Mouse (Mus musculus): Measurements from ENCODE around the gene Flcn. TPM values are rescaled to one million over a fixed set of nuclear protein-coding genes. Genes with fewer than 3 reads are reported as not detected.
A peak's percentile ranks its signal among the peaks of the same experiment; 100 is the strongest.

Flcn gene
- polyA plus RNA-seq, 1 experiment, result 21.4 TPM

DNA sequence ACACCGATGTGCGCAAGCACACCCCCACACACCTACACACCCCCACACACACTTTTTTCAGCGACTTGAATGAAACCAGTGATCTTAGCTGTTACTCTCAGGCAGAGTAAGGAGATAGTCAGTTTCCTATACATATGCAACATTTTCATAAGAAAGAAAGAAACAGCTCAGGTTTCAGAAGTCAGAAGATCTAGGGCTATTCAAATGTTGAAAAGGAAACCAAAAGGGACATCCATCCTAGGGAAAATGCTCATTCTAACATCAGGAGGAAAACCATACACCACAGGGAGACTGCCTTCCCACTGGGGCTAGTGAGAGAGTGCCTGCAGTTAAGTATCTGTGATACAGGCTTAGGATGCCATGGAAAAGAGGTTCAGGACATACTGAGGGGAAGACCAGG, 11.8 kb upstream of the Flcn start:
- TF ChIP-seq POLR2A (IDR thresholded peaks at IDR 0.05; ENCODE audit: low read depth, low read length), result no peak
- TF ChIP-seq CTCF (IDR thresholded peaks at IDR 0.05; ENCODE audit: borderline replicate concordance, insufficient read depth, low read length), result no peak
- no peak overlapping the region for H3K27ac ChIP-seq (ENCODE audit: insufficient read depth, low read length)
- no peaks in the 10 kb centered on the region for H3K4me1 ChIP-seq (ENCODE audit: control insufficient read depth, insufficient read depth, low read length)
- no peak overlapping the region for H3K4me3 ChIP-seq (ENCODE audit: insufficient read depth, low read length)

DNA sequence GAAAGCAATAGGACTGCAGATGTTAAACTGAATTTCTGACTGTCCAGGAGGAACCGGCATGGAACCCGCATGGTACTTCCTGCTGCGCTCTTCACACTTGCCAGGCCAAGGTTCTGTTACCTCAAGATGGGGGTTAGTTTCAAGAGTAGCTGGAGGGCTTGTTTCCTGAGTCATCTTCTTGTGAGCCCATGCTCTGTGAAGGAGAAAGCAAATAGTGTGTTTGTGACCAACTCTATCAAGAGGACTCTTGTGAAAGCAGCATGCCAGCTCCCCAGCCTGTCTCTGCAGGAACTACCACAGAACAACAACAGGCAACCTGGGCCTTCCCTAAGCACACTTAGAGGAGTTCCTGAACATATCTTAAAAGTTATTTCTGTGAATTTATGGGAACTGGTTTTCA, 8.1 kb upstream of the Flcn start:
- no peak for TF ChIP-seq CTCF (IDR thresholded peaks at IDR 0.05; ENCODE audit: borderline replicate concordance, insufficient read depth, low read length)
- TF ChIP-seq POLR2A (IDR thresholded peaks at IDR 0.05; ENCODE audit: low read depth, low read length), result no peak
- Histone ChIP-seq H3K4me3 (ENCODE audit: insufficient read depth, low read length) (no peak overlapping the region), H3K4me1 (ENCODE audit: control insufficient read depth, insufficient read depth, low read length) (no peaks in the 10 kb centered on the region), H3K27ac (ENCODE audit: insufficient read depth, low read length) (no peak overlapping the region)

- H3K4me1 ChIP-seq (ENCODE audit: control insufficient read depth, insufficient read depth, low read length), result 0 out of 2 replicates have a peak, but pooled peaks cover 6% of the 10 kb centered on the region
- no peak overlapping the region for H3K27ac ChIP-seq (ENCODE audit: insufficient read depth, low read length)
- TF ChIP-seq CTCF (IDR thresholded peaks at IDR 0.05; ENCODE audit: borderline replicate concordance, insufficient read depth, low read length) (no peak), POLR2A (IDR thresholded peaks at IDR 0.05; ENCODE audit: low read depth, low read length) (no peak)
- H3K4me3 ChIP-seq (ENCODE audit: insufficient read depth, low read length), result no peak overlapping the region
Observed at GRCm38 (mm10) chr11:59815482-59816065, 5.8 kb upstream of the Flcn start.

DNA sequence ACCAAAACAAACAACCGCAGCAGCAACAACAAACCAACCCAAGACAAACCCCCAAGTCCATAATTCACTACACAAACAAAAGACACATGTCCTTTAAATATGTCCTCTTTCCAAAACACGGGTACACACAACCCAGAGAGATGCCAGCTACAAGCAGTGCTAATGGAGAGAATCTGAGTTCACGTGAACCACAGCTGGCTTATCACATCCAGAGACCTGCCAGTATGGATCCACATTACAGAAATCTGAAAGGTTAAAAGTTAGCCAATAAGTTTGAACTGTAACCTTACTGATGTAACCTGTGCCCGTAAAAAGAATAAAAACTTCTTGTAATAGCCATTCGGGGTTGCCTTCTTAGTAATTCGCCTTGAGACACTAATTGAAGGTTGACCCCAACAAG, 5.1 kb upstream of the Flcn start:
- H3K4me3 ChIP-seq (ENCODE audit: insufficient read depth, low read length), result no peak overlapping the region
- 0 out of 2 replicates have a peak, but pooled peaks cover 6% of the 10 kb centered on the region for H3K4me1 ChIP-seq (ENCODE audit: control insufficient read depth, insufficient read depth, low read length)
- no peak overlapping the region for H3K27ac ChIP-seq (ENCODE audit: insufficient read depth, low read length)
- no peak for TF ChIP-seq POLR2A (IDR thresholded peaks at IDR 0.05; ENCODE audit: low read depth, low read length)

DNA sequence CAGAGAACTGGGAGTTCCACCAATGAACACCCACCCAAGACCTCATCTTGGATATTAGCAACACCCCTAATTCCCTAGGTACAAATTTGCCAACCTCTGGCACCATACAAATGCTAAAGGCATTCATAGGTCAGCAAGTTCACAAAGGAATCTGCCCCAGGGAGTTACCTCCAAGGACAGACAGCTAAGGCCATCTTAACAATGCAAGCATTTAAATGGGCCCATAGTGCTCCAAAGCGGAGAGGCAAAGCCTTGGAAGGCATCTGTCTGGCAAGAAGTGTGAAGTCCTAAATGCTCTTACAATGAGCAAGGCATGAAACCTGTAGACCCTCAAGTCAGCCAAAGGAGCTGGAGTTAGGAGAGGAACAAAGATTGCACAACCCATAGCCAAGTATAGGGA, 4.5 kb upstream of the Flcn start:
- 0 out of 2 replicates have a peak, but pooled peaks cover 6% of the 10 kb centered on the region for H3K4me1 ChIP-seq (ENCODE audit: control insufficient read depth, insufficient read depth, low read length)
- H3K27ac ChIP-seq (ENCODE audit: insufficient read depth, low read length), result no peak overlapping the region
- TF ChIP-seq CTCF (IDR thresholded peaks at IDR 0.05; ENCODE audit: borderline replicate concordance, insufficient read depth, low read length) (no peak), POLR2A (IDR thresholded peaks at IDR 0.05; ENCODE audit: low read depth, low read length) (no peak)
- no peak overlapping the region for H3K4me3 ChIP-seq (ENCODE audit: insufficient read depth, low read length)

GRCm38 (mm10) chr11:59813276-59813675, 3.5 kb upstream of the Flcn start:
- 0 out of 2 replicates have a peak, but pooled peaks cover 10% of the 10 kb centered on the region for H3K4me1 ChIP-seq (ENCODE audit: control insufficient read depth, insufficient read depth, low read length)
- no peak overlapping the region for H3K27ac ChIP-seq (ENCODE audit: insufficient read depth, low read length)
- TF ChIP-seq POLR2A (IDR thresholded peaks at IDR 0.05; ENCODE audit: low read depth, low read length), result no peak
- no peak for TF ChIP-seq CTCF (IDR thresholded peaks at IDR 0.05; ENCODE audit: borderline replicate concordance, insufficient read depth, low read length)
- no peak overlapping the region for H3K4me3 ChIP-seq (ENCODE audit: insufficient read depth, low read length)

DNA sequence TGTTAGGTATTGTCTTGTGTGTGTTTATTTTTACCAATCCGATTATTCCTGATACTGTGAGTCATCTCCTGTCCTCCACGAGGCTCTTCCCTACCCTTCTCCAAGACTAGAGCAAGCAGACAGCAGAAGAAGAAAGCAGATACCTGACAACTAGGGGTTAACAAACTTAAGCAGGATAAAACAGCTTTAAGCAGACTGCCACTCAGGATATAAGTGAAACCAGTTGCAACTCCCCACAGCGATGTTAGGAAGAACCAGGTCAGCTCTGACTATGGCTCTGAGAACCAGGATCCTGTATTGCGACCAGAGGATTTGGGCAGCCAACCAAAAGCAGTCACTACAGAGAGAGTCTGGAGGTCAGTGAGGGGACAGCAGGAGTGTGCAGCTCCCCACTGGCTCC, 1.4 kb upstream of the Flcn start:
- TF ChIP-seq CTCF (IDR thresholded peaks at IDR 0.05; ENCODE audit: borderline replicate concordance, insufficient read depth, low read length), result no peak
- no peak for TF ChIP-seq POLR2A (IDR thresholded peaks at IDR 0.05; ENCODE audit: low read depth, low read length)
- 0 out of 2 replicates have a peak overlapping the region, but pooled peaks have one; percentile 2 for H3K4me3 ChIP-seq (ENCODE audit: insufficient read depth, low read length)
- peak overlapping the region; percentile 9; the same call in 1 of the 2 replicates for H3K27ac ChIP-seq (ENCODE audit: insufficient read depth, low read length)
- 0 out of 2 replicates have a peak, but pooled peaks cover 10% of the 10 kb centered on the region for H3K4me1 ChIP-seq (ENCODE audit: control insufficient read depth, insufficient read depth, low read length)

DNA sequence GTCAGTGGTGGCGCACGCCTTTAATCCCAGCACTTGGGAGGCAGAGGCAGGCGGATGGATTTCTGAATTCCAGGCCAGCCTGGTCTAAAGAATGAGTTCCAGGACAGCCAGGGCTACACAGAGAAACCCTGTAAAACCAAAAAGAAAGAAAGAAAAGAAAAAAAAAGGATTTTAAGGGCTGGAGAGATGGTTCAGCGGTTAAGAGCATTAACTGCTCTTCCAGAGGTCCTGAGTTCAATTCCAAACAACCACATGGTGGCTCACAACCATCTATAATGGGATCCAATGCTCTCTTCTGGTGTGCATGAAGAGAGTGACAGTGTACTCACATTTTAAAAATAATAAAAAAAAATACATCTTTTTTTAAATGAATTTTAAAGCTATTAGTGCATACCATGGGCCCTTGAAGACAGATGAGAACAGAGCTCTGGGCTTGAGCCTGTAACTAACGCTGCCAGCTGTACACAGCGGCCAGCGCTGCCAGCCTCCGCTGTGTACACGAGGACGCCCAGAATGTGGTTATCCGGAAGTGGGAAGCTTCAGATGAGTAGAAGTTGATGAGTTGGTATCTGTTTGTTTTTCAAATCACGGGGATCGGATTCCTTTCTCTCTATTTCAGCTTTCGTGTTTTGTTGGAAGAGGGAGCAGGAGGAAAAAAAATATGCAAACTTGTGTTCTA, 803 bp upstream of the Flcn start:
- 0 out of 2 replicates have a peak, but pooled peaks cover 10% of the 10 kb centered on the region for H3K4me1 ChIP-seq (ENCODE audit: control insufficient read depth, insufficient read depth, low read length)
- H3K4me3 ChIP-seq (ENCODE audit: insufficient read depth, low read length), result peak overlapping the region; percentile 91
- H3K27ac ChIP-seq (ENCODE audit: insufficient read depth, low read length), result peak overlapping the region; percentile 98
- TF ChIP-seq POLR2A (IDR thresholded peaks at IDR 0.05; ENCODE audit: low read depth, low read length) (no peak), CTCF (IDR thresholded peaks at IDR 0.05; ENCODE audit: borderline replicate concordance, insufficient read depth, low read length) (no peak)

GRCm38 (mm10) chr11:59809071-59809669, 646 bp downstream of the Flcn start:
- Histone ChIP-seq H3K4me3 (ENCODE audit: insufficient read depth, low read length) (peak overlapping the region; percentile 91), H3K27ac (ENCODE audit: insufficient read depth, low read length) (peak overlapping the region; percentile 98), H3K4me1 (ENCODE audit: control insufficient read depth, insufficient read depth, low read length) (0 out of 2 replicates have a peak, but pooled peaks cover 10% of the 10 kb centered on the region)
- TF ChIP-seq CTCF (IDR thresholded peaks at IDR 0.05; ENCODE audit: borderline replicate concordance, insufficient read depth, low read length) (no peak), POLR2A (IDR thresholded peaks at IDR 0.05; ENCODE audit: low read depth, low read length) (no peak)
